Mouse (Mus musculus): ENCODE data around the gene Akt3.

DNA sequence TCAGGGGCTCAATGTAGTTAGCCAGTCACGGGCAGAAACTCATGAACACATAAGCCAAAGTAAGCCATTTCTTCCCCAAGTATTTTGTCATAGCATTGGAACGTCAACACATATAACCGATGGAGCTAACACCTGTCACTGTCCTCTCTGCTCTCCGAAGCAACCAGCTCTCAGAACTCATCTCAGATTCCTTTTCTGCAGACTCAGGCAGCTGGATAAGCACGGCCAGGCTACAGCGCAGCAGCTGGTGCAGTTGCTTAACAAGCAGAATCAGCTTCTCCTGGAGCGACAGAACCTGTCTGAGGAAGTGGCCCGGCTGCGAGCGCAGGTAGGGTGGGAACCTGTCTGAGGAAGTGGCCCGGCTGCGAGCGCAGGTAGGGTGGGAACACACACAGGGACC, 246.3 kb downstream of the Akt3 start:
- TF ChIP-seq CTCF (conservative IDR thresholded peaks at IDR 0.05; ENCODE audit: low read length) (no peak), NANOG (IDR thresholded peaks at IDR 0.05; ENCODE audit: borderline replicate concordance, low read length) (no peak)

All from E14TG2a.4 (cell line).